Mouse (Mus musculus): Measurements from ENCODE around the gene Golgb1.

Golgb1 gene

DNA sequence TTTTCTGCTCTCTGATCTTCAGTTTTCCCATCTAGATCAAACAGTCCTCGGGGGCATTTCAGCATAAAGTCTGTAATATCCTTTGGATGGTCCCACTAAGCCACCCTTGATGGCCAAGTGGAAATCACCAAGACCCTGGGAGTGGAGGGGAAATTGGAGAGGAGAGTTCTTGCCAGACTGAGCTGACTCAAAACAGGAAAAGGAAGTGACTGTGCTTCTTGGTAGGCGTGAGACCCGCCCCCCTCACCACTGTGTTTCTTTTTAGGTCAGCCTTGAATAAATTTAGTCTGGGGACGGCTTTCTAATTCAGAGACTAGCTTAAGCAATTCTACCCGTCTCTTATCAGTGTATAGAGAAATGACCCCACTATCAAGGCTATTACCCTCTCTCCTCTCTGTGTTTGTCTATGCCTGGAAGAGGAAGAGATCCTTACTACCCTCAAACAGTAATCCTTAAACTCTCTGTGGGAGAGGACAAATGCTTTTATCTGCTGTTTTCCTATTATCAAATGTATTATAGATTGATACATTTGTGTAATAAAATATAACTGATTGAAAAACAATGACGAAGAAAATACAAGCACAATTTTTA is 66.3 kb downstream of the Golgb1 start:
- no peak for DNase-seq (ENCODE audit: low read depth in 2 of 2, low spot score in 2 of 2)

DNA sequence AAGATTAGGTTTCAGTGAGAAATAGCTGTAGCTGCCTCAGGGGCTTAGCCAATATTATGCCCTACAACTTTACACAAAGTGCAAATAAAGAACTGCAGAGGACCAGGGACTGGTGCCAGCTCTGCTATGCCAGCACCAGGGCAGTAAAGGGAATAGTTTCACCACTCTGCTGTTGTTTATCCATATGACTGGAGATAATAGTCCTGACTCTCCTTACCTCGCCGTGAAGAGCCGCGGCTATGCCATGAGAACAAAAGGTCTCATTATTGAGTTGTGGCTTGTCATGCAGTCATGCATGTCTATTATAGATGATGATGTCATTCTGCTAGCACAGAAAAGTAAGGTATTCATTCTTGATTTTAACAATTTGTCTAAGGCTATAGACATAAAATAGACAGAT is 67.0 kb downstream of the Golgb1 start:
- no peak for DNase-seq (ENCODE audit: low read depth in 2 of 2, low spot score in 2 of 2)

DNA sequence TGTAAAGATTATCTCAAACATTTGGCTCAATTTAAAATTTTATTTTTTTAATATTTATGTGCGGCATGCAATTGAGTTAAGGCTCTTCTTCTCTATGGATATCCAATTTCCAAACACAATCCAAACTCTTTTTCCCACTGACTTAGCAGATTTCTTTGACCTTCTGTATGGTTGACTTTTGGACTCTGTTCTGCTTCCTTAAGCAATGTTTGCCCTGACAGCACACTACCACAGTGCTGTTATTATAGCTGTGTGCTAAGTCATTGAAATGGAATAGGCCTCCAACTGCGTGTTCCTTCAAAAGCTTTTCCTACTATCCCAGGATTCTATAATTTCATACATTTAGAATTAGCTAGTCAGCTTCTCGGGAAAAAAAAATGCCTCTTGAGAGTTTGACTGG is 68.7 kb downstream of the Golgb1 start:
- no peak for DNase-seq (ENCODE audit: low read depth in 2 of 2, low spot score in 2 of 2)

DNA sequence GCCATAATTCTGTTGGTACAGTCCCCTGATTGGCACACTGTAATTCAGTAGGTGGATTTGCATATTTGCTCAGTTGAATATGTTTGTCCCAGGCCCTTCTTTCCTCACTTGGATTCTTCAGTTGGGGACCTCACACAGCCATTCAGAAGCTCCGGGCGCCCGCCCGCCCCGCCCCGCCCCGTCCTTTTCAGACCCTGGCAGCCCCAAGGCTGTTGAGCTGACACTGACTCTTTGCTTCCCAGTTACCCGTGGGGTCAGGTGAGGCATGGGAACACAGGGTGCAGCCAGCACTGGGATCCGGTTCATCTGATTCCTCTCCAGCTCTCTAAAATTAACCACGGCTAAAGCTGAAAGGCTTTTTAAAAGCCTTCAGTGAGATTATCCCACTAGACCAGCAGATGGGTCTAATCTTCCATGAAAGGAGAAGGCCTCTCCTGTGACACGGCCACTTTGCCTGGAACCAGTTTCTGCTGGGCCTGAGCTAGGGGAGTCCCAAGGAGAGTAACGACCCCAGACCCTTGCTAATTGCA is 70.0 kb downstream of the Golgb1 start:
- no peak for DNase-seq (ENCODE audit: low read depth in 2 of 2, low spot score in 2 of 2)

DNA sequence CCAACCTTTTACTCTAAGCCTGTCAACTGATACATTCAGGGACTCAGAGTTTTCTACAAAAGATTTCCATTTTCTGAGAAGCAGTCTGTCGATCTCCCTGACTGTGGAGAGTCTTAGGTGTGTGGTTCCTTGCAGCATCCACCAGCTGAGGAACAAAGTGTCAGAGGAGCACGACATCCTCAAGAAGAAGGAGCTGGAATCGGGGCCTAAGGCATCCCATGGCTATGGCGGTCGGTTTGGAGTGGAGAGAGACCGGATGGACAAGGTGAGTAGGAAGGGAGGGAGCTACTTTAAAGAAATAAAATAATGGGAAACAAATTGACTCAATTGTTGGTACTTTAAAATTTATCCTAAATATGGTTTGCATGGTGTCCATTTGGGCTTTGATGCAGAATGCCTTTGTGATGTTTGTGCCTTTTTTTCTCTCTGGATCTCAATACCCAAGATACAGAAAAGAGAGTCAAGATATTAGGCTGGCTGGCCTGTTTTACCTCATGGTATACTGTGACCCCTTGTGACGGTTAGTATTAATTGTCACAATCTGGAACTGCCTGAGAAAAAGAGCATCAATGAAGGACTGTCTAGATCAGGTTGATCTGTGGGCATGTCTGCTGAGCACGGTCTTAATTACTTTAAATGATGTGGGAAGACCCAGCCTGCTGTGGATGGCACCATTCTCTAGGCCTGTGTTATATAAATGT is 71.7 kb downstream of the Golgb1 start:
- no peak for DNase-seq (ENCODE audit: low read depth in 2 of 2, low spot score in 2 of 2)

DNA sequence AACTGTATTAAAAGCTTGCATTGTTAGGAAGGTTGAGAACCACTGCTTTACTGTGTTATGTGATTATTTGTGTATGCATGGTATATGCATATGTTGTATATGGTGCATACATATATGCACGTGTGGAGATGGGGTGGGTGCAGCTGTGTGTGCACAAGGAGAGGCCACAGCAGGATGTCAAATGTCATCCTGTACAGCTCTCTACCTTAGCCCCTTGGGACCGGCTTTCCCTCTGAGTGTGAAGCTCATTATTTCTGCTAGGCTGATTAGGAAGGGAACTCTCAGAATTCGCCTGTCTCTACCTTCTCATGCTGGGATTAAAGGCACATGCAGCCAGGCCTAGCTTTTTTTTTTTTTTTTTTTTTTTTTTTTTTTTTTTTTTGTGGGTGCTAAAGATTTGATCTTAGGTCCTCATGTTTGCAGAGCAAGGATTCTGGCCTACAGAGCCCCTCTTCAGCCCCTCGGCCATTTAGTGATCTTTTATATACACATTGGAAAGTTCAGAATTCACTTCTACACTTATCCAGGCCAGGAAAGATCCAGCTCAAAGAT is 72.8 kb downstream of the Golgb1 start:
- DNase-seq (ENCODE audit: low read depth in 2 of 2, low spot score in 2 of 2) = no peak

DNA sequence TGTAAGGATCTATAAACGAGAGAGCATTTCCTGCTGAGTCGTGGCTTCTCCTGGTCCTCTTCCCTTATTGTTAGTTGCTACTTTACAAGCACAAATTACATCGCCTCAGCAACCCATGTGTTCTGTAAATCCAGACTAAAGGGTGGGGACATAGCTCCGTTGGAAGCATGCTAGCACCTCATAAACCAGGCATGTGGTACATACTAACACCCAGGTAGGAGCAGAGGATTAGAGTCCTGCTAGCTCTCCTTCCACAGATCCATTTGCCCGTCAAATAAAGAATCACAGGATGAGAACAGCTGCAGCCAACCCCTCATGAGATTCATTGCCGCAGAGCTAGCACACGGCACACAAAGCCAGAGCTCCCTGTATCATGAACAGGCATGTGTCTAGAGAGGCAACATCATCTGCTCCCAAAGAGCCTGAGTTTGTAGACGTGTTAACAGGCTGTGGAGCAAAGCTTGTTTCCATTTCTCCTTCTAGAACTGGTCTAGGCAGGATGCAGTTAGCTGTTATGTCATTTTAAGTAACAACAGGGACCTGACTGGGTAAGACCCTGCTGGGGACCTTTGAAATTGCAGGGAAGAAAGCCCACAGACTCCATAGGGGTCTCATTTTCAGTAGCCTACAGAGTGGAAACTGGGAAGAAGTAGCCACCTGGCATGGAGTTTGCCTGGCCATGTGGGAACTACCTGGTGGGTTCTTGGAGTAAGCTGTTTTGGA is 74.8 kb downstream of the Golgb1 start:
- DNase-seq (ENCODE audit: low read depth in 2 of 2, low spot score in 2 of 2) = no peak

DNA sequence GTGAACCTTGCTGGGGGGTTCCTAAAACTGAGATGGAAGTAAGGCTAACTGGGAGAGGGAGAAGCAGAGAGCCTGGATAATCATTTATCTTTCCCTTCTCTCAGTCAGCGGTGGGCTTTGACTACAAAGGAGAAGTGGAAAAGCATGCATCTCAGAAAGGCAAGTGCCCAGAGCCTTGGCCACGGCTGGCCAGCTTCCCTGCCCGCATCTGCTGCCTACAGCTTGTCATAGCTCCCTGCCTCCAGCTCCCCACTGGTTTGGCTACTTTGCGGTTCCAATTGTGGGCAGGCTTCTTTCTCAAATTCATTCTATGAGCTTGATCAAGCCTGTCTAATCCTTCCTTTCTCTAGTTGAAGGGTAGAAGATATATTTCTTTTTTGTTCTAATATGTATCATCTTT is 76.1 kb downstream of the Golgb1 start:
- no peak for DNase-seq (ENCODE audit: low read depth in 2 of 2, low spot score in 2 of 2)

DNA sequence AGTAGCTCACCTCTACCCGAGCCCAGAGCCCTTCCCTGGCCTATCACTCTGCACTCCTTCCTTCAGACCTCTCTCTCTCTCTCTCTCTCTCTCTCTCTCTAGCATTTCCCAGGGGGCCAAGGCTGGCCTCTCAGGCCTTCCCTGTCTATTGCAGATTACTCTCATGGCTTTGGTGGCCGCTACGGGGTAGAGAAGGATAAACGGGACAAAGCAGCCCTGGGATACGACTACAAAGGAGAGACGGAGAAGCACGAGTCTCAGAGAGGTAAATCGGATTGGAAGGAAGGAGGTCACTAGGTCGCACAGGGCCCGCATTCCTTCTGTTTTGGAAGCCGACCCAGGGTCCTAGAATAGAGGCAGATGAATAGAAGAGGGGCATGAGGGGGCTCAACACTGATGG is 80.2 kb downstream of the Golgb1 start:
- no peak for DNase-seq (ENCODE audit: low read depth in 2 of 2, low spot score in 2 of 2)

DNA sequence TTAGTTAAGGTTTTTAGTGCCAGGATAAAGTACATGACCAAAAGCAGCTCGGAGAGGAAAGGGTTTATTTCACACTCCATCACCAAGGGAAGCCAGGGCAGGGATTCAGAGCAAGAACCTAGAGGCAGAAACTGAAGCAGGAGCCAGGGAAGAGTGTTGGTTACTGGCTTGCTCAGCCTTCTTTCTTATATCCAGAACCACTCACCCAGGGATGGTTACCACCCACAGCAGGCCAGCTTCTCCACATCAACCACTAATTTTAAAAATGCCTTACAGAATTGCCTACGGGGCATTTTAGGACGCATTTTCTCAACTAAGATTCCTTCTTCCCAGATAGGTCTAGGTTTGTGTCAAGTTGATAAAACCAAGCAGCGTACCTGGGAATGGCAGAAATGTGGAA is 88.5 kb downstream of the Golgb1 start:
- DNase-seq (ENCODE audit: low read depth in 2 of 2, low spot score in 2 of 2) = no peak

DNA sequence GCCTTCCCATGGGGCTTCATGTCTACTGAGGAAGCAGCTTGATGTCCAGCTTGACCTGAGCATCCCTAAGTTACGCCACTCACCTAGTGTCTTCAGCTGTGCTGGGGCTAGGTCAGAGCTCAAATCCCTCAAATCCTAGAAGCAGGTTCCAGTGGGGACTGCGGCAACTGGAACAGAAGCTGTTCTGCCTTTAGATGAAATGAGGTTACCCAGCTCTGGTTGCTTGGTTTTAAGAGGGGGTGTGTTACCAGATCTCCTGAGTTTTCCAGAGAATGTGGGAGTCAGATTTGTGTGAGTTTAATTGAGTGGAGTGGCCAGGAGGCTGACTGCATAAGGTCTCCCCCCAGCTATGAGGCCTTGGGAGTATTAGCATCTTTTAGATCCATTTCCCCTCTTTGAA is 104.2 kb downstream of the Golgb1 start:
- no peak for DNase-seq (ENCODE audit: low read depth in 2 of 2, low spot score in 2 of 2)

All from CD8-positive naive resting alpha-beta T cell, adult 2 months (primary cell).